Mouse (Mus musculus): ENCODE measurements at regions not wholly inside any gene's neighbourhood (a gene's known extent, or its start where the extent isn't known, plus 50 kb on each side); places are given as distances from the start of the nearest gene placed in this dataset.

- TF ChIP-seq CTCF (IDR thresholded peaks at IDR 0.05; ENCODE audit: low read depth, low read length) = no peak
- TF ChIP-seq POLR2AphosphoS5 (IDR thresholded peaks at IDR 0.05; ENCODE audit: insufficient replicate concordance, low read depth, low read length) = no peak
- no peak for TF ChIP-seq GATA1 (IDR thresholded peaks at IDR 0.05; ENCODE audit: borderline replicate concordance, low read length)
- no peak for TF ChIP-seq GATA2 (IDR thresholded peaks at IDR 0.05; ENCODE audit: borderline replicate concordance, low read depth, low read length)
Observed at GRCm38 (mm10) chr9:61779165-61779564, 135.2 kb downstream of the Rplp1 start.

Data from G1E (cell line).